Mouse (Mus musculus): ENCODE results near the gene Gm20388. TPM values are rescaled to one million over a fixed set of nuclear protein-coding genes. Genes with fewer than 3 reads are reported as not detected.
"Not testable (repeated sequence)": the region's sequence is repeated elsewhere in the genome, so short reads cannot be mapped to it uniquely, and the experiment has no call there.

The Gm20388 gene
- total RNA-seq, 2 experiments from 2014 or later, result 6.8 to 7.8 TPM

DNA sequence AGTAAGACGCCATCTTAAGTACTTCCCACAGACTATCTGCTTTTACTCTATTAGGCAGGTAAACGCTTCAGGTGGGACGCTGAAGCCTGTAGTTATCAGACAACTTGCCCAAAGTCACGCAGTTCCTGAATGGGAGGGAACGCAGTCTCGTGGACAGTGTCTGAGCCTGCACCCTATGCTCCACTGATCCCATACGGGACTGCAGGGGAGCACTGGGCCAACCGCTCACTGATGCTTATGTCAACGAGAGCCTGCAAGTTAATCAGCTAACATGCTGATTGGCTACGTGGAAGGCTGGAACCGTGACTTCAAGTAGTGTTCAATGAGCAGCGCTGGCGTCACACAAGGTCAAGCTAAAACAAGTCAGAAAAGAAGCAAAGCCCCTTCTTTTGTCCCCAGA lies 4109.1 kb downstream of the Gm20388 start:
- no peak for DNase-seq
- intact Hi-C loops (cut with DNase I), result no loop called here

- peak; percentile 11 to 31 for DNase-seq
- intact Hi-C loops (cut with DNase I), result no loop called here
Measured at GRCm38 (mm10) chr8:124020439-124021236, 4110.0 kb downstream of the Gm20388 start.

GRCm38 (mm10) chr8:124021237-124022227 lies 4110.9 kb downstream of the Gm20388 start, which contains the start of the genes Taf5l and Urb2:
Gene Taf5l, minus strand, starts transcription at chr8:124021397.
Gene Urb2, plus strand, starts transcription at chr8:124021508.
- intact Hi-C loops (cut with DNase I), result no loop called here
- DNase-seq, result peak; percentile 89 to 92

- DNase-seq; intact Hi-C loops (cut with DNase I): not testable (repeated sequence)
Measured at GRCm38 (mm10) chr8:124026265-124026664, 4115.6 kb downstream of the Gm20388 start.

DNA sequence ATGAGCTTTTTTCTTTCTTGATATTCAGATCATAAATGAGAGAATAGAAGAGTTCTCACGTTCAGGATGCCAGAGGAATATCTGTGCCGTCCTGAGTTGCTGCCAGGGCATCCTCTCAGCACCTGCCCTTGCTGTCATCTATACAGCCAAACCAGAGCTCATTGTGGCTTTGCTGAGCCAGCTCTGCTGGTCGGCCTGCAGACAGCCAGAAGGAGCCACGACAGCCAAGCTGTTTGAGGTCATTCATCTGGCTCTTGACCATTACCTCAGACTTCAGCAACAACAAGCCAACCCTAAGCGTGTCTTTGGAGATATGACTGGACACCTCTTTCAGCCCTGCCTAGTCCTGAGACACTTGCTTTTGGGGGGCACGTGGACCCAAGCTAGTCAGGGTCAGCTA lies 4117.2 kb downstream of the Gm20388 start:
- intact Hi-C loops (cut with DNase I), result no loop called here
- DNase-seq, result no peak

DNA sequence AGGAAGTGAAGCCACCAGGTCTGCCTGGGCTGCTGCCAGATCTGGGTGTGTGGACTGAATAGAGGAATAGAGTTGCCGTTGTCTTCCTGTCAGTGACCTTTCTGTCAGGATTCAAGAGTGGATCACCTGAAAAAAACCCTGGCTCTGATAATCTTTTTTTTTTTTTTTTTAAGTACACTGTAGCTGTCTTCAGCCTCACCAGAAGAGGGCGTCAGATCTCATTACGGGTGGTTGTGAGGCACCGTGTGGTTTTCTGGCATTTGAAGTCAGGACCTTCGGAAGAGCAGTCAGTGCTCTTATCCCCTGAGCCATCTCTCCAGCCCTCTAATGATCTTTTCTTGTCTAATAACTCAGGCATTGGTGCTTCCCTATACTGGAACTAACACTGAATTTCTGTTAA lies 4122.8 kb downstream of the Gm20388 start:
- DNase-seq, result no peak
- intact Hi-C loops (cut with DNase I), result loop anchor here (10.0 kb wide), 1 partner anchor 59 kb away; no protein-coding TSS in a partner anchor

DNA sequence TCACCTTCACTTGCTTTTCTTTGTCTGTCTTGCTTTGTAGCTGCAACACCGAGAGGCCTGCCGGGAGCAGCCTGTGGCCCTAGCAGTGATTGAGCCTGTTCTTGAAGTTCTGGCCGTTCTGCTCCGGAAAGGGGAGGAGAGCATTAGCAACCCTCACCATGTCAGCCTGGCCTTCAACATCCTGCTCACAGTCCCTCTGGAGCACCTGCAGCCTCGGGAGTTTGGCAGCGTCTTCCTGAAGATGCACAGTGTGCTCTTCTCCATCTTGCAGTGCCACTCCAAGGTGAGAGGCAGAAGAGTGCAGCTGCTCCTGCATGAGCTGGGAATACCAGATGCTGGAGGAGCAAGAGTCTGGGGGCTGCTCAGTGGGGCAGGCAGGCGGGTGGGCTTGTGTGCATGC lies 4127.5 kb downstream of the Gm20388 start:
- no peak for DNase-seq
- intact Hi-C loops (cut with DNase I), result loop anchor here (10.0 kb wide), 1 partner anchor 63 kb away; no protein-coding TSS in a partner anchor

- DNase-seq, result no peak
- intact Hi-C loops (cut with DNase I), result loop anchor here (10.0 kb wide), 1 partner anchor 65 kb away; no protein-coding TSS in a partner anchor
Measured at GRCm38 (mm10) chr8:124039351-124039750, 4128.7 kb downstream of the Gm20388 start.

- DNase-seq, result no peak
- intact Hi-C loops (cut with DNase I), result no loop called here
Measured at GRCm38 (mm10) chr8:124042201-124042600, 4131.6 kb downstream of the Gm20388 start.

DNA sequence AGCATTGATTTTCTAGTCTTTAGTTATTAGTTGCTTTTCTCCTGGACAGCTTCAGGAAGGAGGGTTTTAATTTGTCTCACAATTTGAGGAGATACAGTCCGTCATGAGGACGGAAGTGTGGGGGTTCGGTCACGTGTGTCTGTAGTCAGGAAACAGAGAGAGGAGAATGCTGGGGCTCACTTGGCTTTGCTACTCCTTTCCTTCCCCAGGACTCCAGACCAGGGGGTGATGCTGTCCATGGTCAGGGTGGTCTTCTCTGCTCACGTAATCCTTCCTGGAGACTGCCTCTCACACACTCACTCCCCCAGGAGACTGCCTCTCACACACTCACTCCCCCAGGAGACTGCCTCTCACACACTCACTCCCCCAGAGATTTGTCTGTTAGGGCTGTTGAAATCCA lies 4133.8 kb downstream of the Gm20388 start:
- no peak for DNase-seq
- intact Hi-C loops (cut with DNase I), result no loop called here

- DNase-seq, result no peak
- intact Hi-C loops (cut with DNase I), result no loop called here
Measured at GRCm38 (mm10) chr8:124044931-124045330, 4134.3 kb downstream of the Gm20388 start.

DNA sequence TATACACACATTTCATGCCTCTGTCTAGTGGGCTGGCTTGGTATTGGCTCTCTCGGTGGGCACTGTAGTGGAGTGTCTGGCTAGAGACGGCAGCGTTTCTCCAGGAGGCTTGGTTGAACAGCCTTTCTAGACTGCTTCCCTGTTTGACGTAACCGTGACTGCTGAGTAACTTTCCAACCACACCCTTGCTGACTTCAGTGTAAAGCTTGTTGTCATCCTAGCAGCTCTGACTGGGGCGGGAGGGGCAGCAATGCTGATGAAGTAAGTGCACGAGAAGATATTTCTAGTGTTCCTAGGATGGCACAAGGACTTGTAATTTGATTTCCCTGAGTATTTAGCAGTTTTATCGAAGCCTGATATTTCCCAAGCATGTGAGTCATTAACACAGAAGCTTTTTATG lies 4135.2 kb downstream of the Gm20388 start:
- no peak for DNase-seq
- intact Hi-C loops (cut with DNase I), result no loop called here

DNA sequence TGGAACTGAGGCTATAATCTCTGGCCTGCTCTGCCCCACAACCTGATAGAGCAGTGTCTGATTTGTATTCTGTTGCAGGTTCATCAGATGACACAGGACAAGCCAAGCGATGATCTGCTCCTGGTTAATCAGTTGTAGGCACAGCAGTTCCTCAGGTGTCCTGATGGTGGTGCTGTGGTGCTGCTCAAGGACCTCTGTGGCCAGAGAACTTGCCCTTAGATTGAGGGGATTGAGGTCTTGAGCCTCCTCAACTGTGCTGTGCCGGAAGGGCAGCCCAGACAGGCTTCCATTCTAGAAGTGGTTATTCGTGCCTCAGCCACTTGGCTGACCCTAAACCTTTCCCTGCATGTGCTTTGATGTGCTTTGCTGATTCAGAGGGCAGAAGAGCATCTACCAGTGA lies 4141.5 kb downstream of the Gm20388 start:
- DNase-seq, result peak; percentile 54 to 70
- intact Hi-C loops (cut with DNase I), result loop anchor here (1.0 to 5.0 kb wide), 2 partner anchors 180 to 295 kb away; partner anchors contain the start of gene Galnt2

- no peak for DNase-seq
- intact Hi-C loops (cut with DNase I), result loop anchor here (1.0 to 5.0 kb wide), 2 partner anchors 180 to 295 kb away; partner anchors contain the start of gene Galnt2
Measured at GRCm38 (mm10) chr8:124052568-124052967, 4141.9 kb downstream of the Gm20388 start.

GRCm38 (mm10) chr8:124056832-124057655 lies 4146.4 kb downstream of the Gm20388 start:
- intact Hi-C loops (cut with DNase I), result no loop called here
- no peak for DNase-seq

DNA sequence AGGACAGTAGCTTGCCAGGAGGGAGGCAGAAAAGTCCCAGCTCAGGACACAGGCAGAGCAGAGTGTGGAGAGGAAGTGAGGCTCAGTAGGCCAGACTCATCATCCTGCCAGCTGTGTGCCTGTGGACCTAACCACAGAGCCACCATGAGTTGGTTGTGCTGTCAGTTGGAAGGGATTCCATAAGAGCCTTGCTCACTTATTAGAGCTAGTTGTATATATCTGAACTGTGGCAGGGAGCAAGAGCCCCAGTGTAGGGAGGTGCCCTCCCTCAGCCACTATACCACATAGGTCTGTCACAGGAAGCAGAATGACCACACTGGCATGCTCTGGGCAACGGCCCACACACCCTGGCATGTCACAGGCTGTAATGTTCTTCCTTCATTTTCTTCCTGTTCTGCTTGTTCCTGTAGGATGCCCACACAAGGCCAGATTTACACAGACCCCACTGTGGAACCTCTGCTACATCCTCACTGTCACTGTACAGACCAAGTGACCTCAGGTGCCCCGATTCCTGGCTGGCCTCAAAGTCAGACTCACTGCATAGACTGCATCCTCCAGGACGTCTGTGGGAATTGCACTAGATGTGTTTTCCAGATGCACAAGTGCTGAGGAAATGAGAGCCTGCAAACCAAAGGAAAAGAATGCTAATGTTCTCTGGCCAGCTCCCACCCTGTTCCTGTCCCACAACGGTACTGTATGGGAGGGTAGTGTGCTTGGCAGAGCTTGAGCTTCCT lies 4155.9 kb downstream of the Gm20388 start:
- DNase-seq, result peak in 1 of 2 experiments; percentile 27
- intact Hi-C loops (cut with DNase I), result no loop called here

GRCm38 (mm10) chr8:124067059-124067750 lies 4156.6 kb downstream of the Gm20388 start:
- intact Hi-C loops (cut with DNase I), result no loop called here
- no peak for DNase-seq
